Comparison of ENCODE assay signal across 13 mouse cellular contexts in genomic region chr11:64125471-64125870, GRCm38 (mm10).
"Had no signal": no experiment of that assay in that cellular context is flagged by ENCODE, and none has a peak within 500 bp of the region (broad histone marks: within the 10 kb centered on the region; RNA-seq: fewer than 3 reads in every experiment).

No protein-coding gene starts in this region.

- DNase-seq: lung, adult 18-20 months; lung, embryonic 14.5 days; lung, postnatal 10 days; lung, postnatal 4 days; midbrain, embryonic 14.5 days; retina, postnatal 1 day; right cerebral cortex, adult 18-20 months; right cerebral cortex, postnatal 25 days; right cerebral cortex, postnatal 4 days; spleen, adult 18-20 months; thymus, adult 18-20 months; thymus, postnatal 14 days; thymus, postnatal 36 days had no signal
